Mouse (Mus musculus) lung, adult 2 months (tissue): Measurements from ENCODE around the gene Med22. TPM values are rescaled to one million over a fixed set of nuclear protein-coding genes. Genes with fewer than 3 reads are reported as not detected.

Source experiments
- DNase-seq: peaks from one replicate; pipeline ENCODE4 v3.0.0; 2022
- H3K4me1 ChIP-seq: fragments of 200-500 bp; 2 replicates; pipeline ENCODE4 v1.6.1; 2011; ENCODE audit warnings: low read length; ENCODE audit not compliant: control insufficient read depth, insufficient read depth
- H3K4me3 ChIP-seq: fragments of 200-500 bp; replicated peaks from 2 replicates; pipeline ENCODE3; 2011; ENCODE audit warnings: low read depth, mild to moderate bottlenecking, control low read depth, low read length; ENCODE audit errors: extremely low read depth
- CTCF ChIP-seq: fragments of 200-500 bp; IDR thresholded peaks from 2 replicates; pipeline ENCODE4 v1.5.1; 2011; ENCODE audit warnings: mild to moderate bottlenecking, low read length, control low read depth; ENCODE audit not compliant: insufficient read depth
- POLR2A ChIP-seq: fragments of 200-500 bp; IDR thresholded peaks from 2 replicates; pipeline ENCODE4 v1.6.1; 2011; ENCODE audit warnings: low read depth, mild to moderate bottlenecking, control low read depth, low read length, borderline replicate concordance; ENCODE audit errors: extremely low read depth
- WGBS: fragments of 180-500 bp; shearing (Covaris S2); methylation state at CpG from one replicate; pipeline ENCODE4 v1.1.7; 2018; 5-methylcytosine and 5-hydroxymethylcytosine counted together
- polyA plus RNA-seq: library from polyadenylated mRNA; depleted of rRNA; stranded (reverse); fragments of >200 nt; gene quantifications from 2 replicates; pipeline ENCODE4 v1.2.3, GENCODE M21; 2012

Med22 gene
- polyA plus RNA-seq, 1 experiment = 30.9 TPM

DNA sequence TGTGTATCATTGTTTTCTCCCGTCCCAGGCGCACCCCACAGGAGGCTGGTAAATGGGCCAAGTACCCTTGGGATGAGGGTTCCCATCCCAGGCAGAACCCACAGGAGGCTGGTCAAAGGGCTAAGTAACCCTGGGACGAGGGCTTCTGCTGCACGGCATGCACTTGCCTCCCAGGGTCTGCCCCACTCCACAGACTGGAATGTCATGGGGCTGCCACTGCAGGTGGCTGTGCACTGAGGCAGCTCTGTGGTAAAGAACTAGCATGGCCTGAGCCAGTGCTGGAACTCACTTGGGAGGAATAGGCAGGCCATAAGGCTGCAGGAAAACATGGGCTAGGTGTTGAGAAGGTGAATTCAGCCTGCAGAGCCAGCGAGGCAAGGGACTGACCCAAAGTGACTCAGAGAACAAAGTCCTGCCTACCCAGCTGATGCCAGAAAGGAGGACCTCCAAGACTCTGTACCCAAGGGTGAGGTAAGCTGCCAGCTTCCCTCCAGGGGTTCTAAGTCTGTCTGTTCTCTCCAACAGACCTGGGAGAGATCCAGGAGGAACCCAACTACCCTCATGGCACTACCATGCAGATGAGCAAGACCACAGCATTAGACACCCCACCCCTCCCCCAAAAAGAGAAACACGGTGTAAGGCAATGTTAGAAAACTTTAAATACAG lies 9.8 kb upstream of the Med22 start:
- Histone ChIP-seq H3K4me3 (no peak overlapping the region), H3K4me1 (peaks cover 7% of the 10 kb centered on the region; the same call in 1 of the 2 replicates)
- 87% methylated on average over 6 of the region's 6 CpGs for WGBS
- DNase-seq = no peak
- TF ChIP-seq POLR2A = no peak
- TF ChIP-seq CTCF = no peak

DNA sequence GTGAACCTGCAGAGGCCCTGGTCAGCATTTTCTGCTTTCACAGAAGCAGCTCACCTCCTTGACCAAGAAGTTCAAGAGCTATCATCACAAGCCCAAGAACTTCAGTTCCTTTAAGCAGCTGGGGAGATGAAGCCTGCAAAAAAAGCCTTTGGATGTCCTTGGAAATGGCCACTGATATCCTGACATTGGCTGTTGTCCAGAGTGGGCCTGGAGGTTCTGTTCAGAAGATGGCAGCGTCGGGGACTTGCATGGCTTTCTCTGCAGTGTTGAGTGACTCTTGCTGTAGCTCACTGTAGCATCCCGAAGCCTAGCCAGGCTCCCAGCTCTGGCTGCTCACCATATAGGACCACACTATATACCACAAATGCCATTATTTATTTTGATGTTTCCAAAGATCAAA lies 9.2 kb upstream of the Med22 start:
- Histone ChIP-seq H3K4me3 (no peak overlapping the region), H3K4me1 (peaks cover 7% of the 10 kb centered on the region; the same call in 1 of the 2 replicates)
- no peak for TF ChIP-seq CTCF
- TF ChIP-seq POLR2A = no peak
- WGBS = 81% methylated on average over 3 of the region's 3 CpGs
- no peak for DNase-seq

DNA sequence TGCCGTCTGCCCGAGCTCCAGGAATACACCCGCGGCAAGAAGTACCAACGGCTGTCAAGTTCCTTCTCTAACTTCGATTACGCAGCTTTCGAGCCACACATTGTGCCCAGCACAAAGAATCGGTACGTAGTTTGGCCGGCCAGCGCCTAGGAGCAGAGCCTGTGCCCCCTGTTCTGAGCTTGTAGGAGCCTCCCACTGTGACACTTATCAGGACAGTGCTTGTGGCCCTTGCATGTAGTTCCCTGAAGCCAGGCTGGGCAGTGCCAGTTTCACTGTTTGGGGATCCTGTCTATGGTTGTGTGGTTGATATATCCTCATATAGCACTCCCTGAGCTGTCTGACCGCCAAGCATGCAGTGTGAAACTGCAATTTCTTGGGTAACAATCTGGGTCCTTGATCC lies 6.3 kb upstream of the Med22 start:
- no peak for DNase-seq
- 1% methylated on average over 13 of the region's 13 CpGs for WGBS
- TF ChIP-seq CTCF = no peak
- TF ChIP-seq POLR2A = no peak

DNA sequence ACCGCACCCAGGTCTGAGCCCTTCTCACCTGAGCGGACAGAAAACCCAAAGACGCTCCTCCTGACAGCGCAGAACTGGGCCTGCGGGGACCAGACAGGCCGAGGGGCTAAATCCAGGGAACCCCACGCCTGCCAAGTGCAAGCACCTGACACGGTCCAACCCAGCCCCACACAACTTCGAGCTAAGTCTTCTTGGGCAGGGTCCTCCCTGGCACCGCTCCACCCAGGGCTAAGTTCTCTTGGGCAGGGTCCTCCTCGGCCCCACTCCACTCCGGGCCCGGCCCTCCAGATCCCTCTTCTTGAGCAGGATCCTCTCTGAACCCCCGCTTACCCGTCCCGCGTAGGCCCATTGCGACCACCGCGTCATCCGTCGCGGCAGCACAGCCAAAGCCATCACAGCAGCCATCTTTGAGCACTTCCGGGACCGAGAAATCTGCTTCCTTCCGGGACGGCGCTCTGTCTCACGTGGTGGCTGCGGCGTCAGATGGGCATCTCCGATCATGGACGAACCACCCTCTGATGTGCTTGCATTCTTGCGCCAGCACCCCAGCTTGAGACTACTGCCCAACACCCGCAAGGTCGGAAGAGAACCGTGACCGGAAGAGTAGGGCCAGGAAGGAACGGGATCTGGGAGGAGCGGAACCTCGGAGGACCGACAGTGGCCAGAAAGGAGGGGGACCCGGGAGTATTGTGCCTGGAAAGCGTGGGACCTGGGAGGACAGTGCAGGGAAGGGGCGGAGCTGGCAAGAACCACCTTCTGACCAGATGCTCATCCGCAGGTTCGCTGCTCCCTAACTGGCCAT lies 5.7 kb upstream of the Med22 start, which contains the start of the genes Surf2 and Surf1:
Surf2 (plus strand) TSS at position 441 of the 802 bp plus-strand sequence.
Surf1 (minus strand) TSS at position 604 of the 802 bp plus-strand sequence.
- under 1% methylated on average over 47 of the region's 47 CpGs for whole genome bisulfite sequencing
- Histone ChIP-seq H3K4me3 (peak within 1 kb of the TSS; percentile 89), H3K4me1 (peaks cover 13% of the 10 kb centered on the region)
- TF ChIP-seq CTCF (no peak), POLR2A (peak; percentile 88; the same call in 1 of the 2 replicates)
- DNase-seq = peak; percentile 77

More for the DNA sequence above, 6.3 kb upstream of the Med22 start:
- H3K4me1 ChIP-seq = peaks cover 8% of the 10 kb centered on the region
- peak overlapping the region; percentile 89 for H3K4me3 ChIP-seq

DNA sequence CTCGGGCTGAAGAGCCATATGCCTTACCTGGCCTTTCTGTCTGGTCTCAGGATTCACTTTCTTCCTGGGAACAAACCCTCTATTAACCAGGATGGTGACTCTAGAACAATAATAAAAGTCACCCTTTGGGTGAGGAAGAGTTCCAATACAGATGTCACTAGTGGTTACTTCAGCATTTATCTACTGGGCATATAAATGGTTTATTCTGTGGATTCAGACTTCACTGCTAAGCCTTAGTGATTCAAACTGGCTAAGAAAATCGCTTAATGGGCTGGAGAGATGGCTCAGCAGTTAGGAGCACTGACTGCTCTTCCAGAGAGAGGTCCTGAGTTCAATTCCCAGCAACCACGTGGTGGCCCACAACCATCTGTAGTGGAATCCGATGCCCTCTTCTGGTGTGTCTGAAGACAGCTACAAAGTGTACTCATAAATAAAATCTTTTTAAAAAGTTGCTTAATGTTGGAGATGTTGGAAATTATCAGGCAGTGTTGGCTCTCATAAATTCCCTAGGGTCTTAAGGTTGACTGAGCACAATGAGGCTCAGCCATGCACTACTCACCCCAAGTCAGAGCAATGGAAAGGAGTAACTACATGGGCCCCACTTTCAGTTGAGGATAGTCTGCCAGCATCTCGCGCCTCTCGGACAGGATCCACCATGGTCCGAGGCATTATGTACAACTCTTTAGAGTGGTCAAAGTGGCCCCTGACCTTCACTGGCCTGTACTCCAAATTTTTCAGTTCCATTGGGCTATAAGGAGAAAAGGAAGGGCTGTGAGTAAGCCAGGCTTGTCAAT lies 3.9 kb upstream of the Med22 start:
- no peak for DNase-seq
- peaks cover 13% of the 10 kb centered on the region for H3K4me1 ChIP-seq
- TF ChIP-seq POLR2A (no peak), CTCF (no peak)
- 61% methylated on average over 8 of the region's 8 CpGs for WGBS
- no peak overlapping the region for H3K4me3 ChIP-seq

DNA sequence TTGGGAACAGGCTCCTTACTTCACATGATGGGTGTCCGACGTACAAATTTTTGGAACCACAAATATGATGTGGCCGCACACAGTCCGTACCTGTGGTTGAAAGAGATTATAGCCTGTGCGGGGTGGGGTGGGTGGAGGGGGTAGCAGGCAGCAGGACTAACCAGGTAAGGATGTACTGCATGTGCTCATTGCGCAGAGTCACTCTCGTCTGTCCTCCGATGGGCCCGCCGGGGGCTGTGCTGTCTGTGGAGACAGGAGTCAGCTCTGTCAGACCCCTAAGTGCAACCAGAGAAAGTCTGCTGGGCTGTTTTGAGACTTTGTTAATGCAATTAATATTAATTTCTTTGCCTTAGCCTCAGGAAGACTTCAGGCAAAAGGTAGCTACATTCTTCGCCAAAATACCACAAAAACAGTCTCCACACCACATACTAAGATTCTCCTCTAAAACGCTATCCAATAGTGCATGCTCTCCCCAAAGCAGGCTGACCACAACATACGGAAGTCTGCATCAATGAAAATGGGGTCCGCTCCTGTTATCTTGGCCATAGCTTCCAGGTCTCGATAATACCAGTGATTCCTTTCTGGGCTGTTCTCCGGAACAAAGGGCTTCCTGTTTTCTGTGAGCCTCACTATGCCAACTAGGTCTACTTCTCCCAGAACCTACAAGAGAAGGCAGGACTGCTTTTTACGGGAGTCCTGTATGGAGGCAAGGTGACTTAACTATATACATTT lies 3.1 kb upstream of the Med22 start:
- 75% methylated on average over 17 of the region's 17 CpGs for WGBS
- no peak overlapping the region for H3K4me3 ChIP-seq
- H3K4me1 ChIP-seq = peaks cover 16% of the 10 kb centered on the region
- TF ChIP-seq CTCF (no peak), POLR2A (no peak)
- no peak for DNase-seq

DNA sequence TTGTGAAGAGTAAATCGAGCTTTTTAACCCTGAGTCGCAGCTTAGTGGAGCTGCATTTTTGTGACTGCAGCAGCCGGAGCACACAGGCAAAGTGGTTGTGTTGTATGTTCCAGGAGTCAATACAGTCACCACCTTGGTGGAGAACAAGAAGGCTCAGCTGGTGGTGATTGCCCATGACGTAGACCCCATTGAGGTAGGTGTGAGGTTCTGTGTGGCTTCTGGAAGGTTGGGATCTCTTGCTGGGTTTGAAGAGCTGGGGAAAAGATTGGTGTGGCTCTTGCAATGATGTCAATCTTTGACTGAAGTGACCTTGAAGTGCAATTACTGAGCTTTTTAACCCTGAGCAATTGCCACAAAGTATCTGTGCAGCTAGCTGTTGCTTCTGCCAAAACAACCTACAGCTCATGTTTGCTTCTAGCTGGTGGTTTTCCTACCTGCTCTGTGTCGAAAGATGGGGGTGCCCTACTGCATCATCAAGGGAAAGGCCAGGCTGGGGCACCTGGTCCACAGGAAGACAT lies 1.8 kb upstream of the Med22 start:
- TF ChIP-seq POLR2A (no peak), CTCF (no peak)
- WGBS = 59% methylated on average over 5 of the region's 5 CpGs
- no peak for DNase-seq
- peaks cover 19% of the 10 kb centered on the region for H3K4me1 ChIP-seq
- no peak overlapping the region for H3K4me3 ChIP-seq

DNA sequence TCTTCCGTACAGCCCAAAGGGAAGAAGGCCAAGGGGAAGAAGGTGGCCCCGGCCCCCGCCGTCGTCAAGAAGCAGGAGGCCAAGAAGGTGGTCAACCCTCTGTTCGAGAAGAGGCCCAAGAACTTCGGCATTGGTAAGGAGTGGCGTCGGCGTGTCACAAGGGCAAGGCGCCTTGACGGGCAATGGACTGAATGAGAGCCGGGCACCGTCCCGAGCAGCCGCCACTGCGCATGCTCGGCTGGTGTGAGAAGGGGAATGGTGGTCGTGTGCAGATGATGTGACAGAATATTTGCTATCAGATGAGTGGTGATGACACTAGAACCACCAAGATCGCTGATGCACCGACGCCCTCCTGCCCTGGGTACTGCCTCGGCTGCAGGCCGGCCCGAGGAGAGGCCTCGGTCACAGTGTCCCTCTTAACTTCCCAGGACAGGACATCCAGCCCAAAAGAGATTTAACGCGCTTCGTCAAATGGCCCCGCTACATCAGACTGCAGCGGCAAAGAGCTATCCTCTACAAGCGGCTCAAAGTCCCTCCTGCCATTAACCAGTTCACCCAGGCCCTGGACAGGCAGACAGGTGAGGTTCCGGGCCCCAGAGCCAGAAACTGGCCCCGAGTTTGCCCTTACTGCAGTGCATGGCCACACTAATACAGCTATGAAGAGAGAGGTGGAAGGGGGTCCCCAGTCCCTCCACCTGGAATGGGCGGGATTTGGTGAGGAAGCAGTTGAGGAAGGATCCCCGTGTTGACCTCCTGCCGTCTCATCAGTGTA lies 703 bp upstream of the Med22 start:
- H3K4me3 ChIP-seq = peak overlapping the region; percentile 88
- under 1% methylated on average over 37 of the region's 37 CpGs for WGBS
- H3K4me1 ChIP-seq = peaks cover 12% of the 10 kb centered on the region
- TF ChIP-seq CTCF (no peak), POLR2A (no peak)
- no peak for DNase-seq
